Mouse (Mus musculus): ENCODE measurements around the gene Samd4b.

GRCm38 (mm10) chr7:28447101-28447830 is 150.7 kb downstream of the Samd4b start:
- TF ChIP-seq EP300 (IDR thresholded peaks at IDR 0.05; ENCODE audit: low read depth), result no peak
- no peak for TF ChIP-seq CTCF (IDR thresholded peaks at IDR 0.05; ENCODE audit: low read depth)
